Mouse (Mus musculus) midbrain, embryonic 11.5 days (tissue): ENCODE results near the gene Abca14. TPM values are rescaled to one million over a fixed set of nuclear protein-coding genes. Genes with fewer than 3 reads are reported as not detected.
"Not testable (repeated sequence)": the region's sequence is repeated elsewhere in the genome, so short reads cannot be mapped to it uniquely, and the experiment has no call there.

Experiments used
- ATAC-seq: fragments of 200-750 bp; cut with Nextera tagmentation; 2 replicates; pipeline ENCODE4 v1.8.0; 2017; ENCODE audit warnings: moderate TSS enrichment, moderate library complexity; ENCODE audit not compliant: low FRiP score
- DNase-seq: peaks from one replicate; pipeline ENCODE4 v3.0.0; 2015; ENCODE audit warnings: low spot score; ENCODE audit errors: missing footprints
- H3K27ac ChIP-seq: fragments of 300-500 bp; sonication (generic); 2 replicates; pipeline ENCODE4 v1.5.1; 2014; ENCODE audit warnings: low read depth, low read length
- H3K27me3 ChIP-seq: fragments of 300-500 bp; sonication (generic); 2 replicates; pipeline ENCODE4 v1.6.1; 2014; ENCODE audit warnings: mild to moderate bottlenecking, low read length, moderate library complexity, mixed read lengths; ENCODE audit not compliant: control insufficient read depth, insufficient read depth
- H3K36me3 ChIP-seq: fragments of 300-500 bp; sonication (generic); 2 replicates; pipeline ENCODE4 v1.6.1; 2014; ENCODE audit warnings: mild to moderate bottlenecking, low read length, moderate library complexity, mixed read lengths; ENCODE audit not compliant: control insufficient read depth, insufficient read depth
- H3K4me1 ChIP-seq: fragments of 300-500 bp; sonication (generic); 2 replicates; pipeline ENCODE4 v1.6.1; 2014; ENCODE audit warnings: low read length; ENCODE audit not compliant: control insufficient read depth, insufficient read depth
- H3K4me2 ChIP-seq: fragments of 300-500 bp; sonication (generic); 2 replicates; pipeline ENCODE4 v1.6.1; 2014; ENCODE audit warnings: mild to moderate bottlenecking, moderate library complexity
- H3K4me3 ChIP-seq: fragments of 300-500 bp; sonication (generic); 2 replicates; pipeline ENCODE4 v1.5.1; 2014; ENCODE audit warnings: low read depth, low read length
- H3K9ac ChIP-seq: fragments of 300-500 bp; sonication (generic); 2 replicates; pipeline ENCODE4 v1.6.1; 2014; ENCODE audit warnings: low read length
- H3K9me3 ChIP-seq: fragments of 300-500 bp; sonication (generic); 2 replicates; pipeline ENCODE4 v1.6.1; 2016; ENCODE audit warnings: low read length; ENCODE audit not compliant: control insufficient read depth
- WGBS: fragments of 180-500 bp; shearing (Covaris S2); extraction: QIAGEN DNeasy Blood & Tissue Kit; methylation state at CpG from one replicate; pipeline ENCODE4 v1.1.7; 2014; 5-methylcytosine and 5-hydroxymethylcytosine counted together
- polyA plus RNA-seq: library from polyadenylated mRNA; unstranded; fragments of >200 nt; fragmentation: Nextera tagmentation; extraction: Ambion mirVana; gene quantifications from 2 replicates; pipeline ENCODE4 v1.2.1, GENCODE M21; 2014

Abca14 gene
- polyA plus RNA-seq, 1 experiment from 2014 or later, result not detected

GRCm38 (mm10) chr7:120285286-120285685 lies 81.5 kb downstream of the Abca14 start:
- Histone ChIP-seq H3K27ac (no peak overlapping the region), H3K9me3 (no peaks in the 10 kb centered on the region), H3K4me1 (no peaks in the 10 kb centered on the region), H3K36me3 (no peaks in the 10 kb centered on the region), H3K27me3 (no peaks in the 10 kb centered on the region), H3K4me3 (no peak overlapping the region), H3K9ac (no peak overlapping the region), H3K4me2 (no peak overlapping the region)
- DNase-seq (no peak), ATAC-seq (no peak)
- 83% methylated on average over 3 of the region's 3 CpGs for WGBS

GRCm38 (mm10) chr7:120316086-120316485 lies 112.3 kb downstream of the Abca14 start:
- Histone ChIP-seq H3K4me1 (no peaks in the 10 kb centered on the region), H3K9ac (no peak overlapping the region), H3K4me3 (no peak overlapping the region), H3K4me2 (no peak overlapping the region), H3K27me3 (no peaks in the 10 kb centered on the region), H3K9me3 (no peaks in the 10 kb centered on the region), H3K27ac (no peak overlapping the region), H3K36me3 (no peaks in the 10 kb centered on the region)
- no peak for ATAC-seq
- no peak for DNase-seq
- WGBS, result 76% methylated on average over 1 of the region's 1 CpGs

- Histone ChIP-seq H3K4me3 (no peak overlapping the region), H3K9ac (no peak overlapping the region), H3K27ac (no peak overlapping the region), H3K27me3 (no peaks in the 10 kb centered on the region), H3K9me3 (no peaks in the 10 kb centered on the region), H3K4me2 (no peak overlapping the region), H3K36me3 (no peaks in the 10 kb centered on the region), H3K4me1 (no peaks in the 10 kb centered on the region)
- 44% methylated on average over 4 of the region's 4 CpGs for WGBS
- DNase-seq, result no peak
- no peak for ATAC-seq
Observed at GRCm38 (mm10) chr7:120322963-120323362, 119.2 kb downstream of the Abca14 start.

GRCm38 (mm10) chr7:120325911-120326310 lies 122.2 kb downstream of the Abca14 start:
- H3K4me3 ChIP-seq, H3K27me3 ChIP-seq, H3K27ac ChIP-seq, H3K4me2 ChIP-seq, H3K9ac ChIP-seq, H3K4me1 ChIP-seq, ATAC-seq, DNase-seq, H3K36me3 ChIP-seq, H3K9me3 ChIP-seq: not testable (repeated sequence)
- WGBS, result 79% methylated on average over 2 of the region's 2 CpGs

- DNase-seq, result peak; percentile 87
- peak; percentile 43 for ATAC-seq
- Histone ChIP-seq H3K4me3 (peak overlapping the region; percentile 18), H3K27ac (no peak overlapping the region), H3K4me1 (no peaks in the 10 kb centered on the region), H3K4me2 (peak overlapping the region; percentile 52), H3K9ac (no peak overlapping the region), H3K36me3 (no peaks in the 10 kb centered on the region), H3K9me3 (no peaks in the 10 kb centered on the region), H3K27me3 (no peaks in the 10 kb centered on the region)
- WGBS, result 18% methylated on average over 22 of the region's 22 CpGs
Observed at GRCm38 (mm10) chr7:120327220-120328073, 123.7 kb downstream of the Abca14 start.

GRCm38 (mm10) chr7:120328087-120328793 lies 124.5 kb downstream of the Abca14 start, which contains the start of gene Abca15:
TSS of gene Abca15 (plus strand) at chr7:120328670.
- no peaks in the 10 kb centered on the region for H3K36me3 ChIP-seq
- no peak within 1 kb of the TSS for H3K4me3 ChIP-seq
- DNase-seq, result no peak
- H3K4me2 ChIP-seq, result peak within 1 kb of the TSS; percentile 52
- no peaks in the 10 kb centered on the region for H3K27me3 ChIP-seq
- no peaks in the 10 kb centered on the region for H3K4me1 ChIP-seq
- ATAC-seq, result peak; percentile 27
- no peak within 1 kb of the TSS for H3K27ac ChIP-seq
- WGBS, result 88% methylated on average over 22 of the region's 22 CpGs
- H3K9me3 ChIP-seq, result no peaks in the 10 kb centered on the region
- H3K9ac ChIP-seq, result no peak within 1 kb of the TSS

- WGBS, result 37% methylated on average over 13 of the region's 13 CpGs
- H3K36me3 ChIP-seq, result no peaks in the 10 kb centered on the region
- ATAC-seq (0 out of 2 replicates have a peak, but pooled peaks have one; percentile 58), DNase-seq (no peak)
- H3K27me3 ChIP-seq, result no peaks in the 10 kb centered on the region
- H3K4me3 ChIP-seq, result no peak overlapping the region
- H3K9ac ChIP-seq, result no peak overlapping the region
- no peak overlapping the region for H3K4me2 ChIP-seq
- H3K27ac ChIP-seq, result no peak overlapping the region
- no peaks in the 10 kb centered on the region for H3K9me3 ChIP-seq
- no peaks in the 10 kb centered on the region for H3K4me1 ChIP-seq
Observed at GRCm38 (mm10) chr7:120361159-120361558, 157.4 kb downstream of the Abca14 start.
